Mouse (Mus musculus) brown adipose tissue, adult 24 weeks (tissue): ENCODE results near the gene P2rx4. TPM values are rescaled to one million over a fixed set of nuclear protein-coding genes. Genes with fewer than 3 reads are reported as not detected.

ENCODE experiments used
- H3K27ac ChIP-seq: fragments of 200-500 bp; replicated peaks from 2 replicates; pipeline ENCODE4 v1.5.1; 2012; ENCODE audit warnings: low read depth, mild to moderate bottlenecking, low read length
- H3K4me1 ChIP-seq: fragments of 200-500 bp; 2 replicates; pipeline ENCODE4 v1.6.1; 2012; ENCODE audit warnings: low read length, mixed read lengths; ENCODE audit not compliant: control insufficient read depth, insufficient read depth, insufficient read length
- H3K4me3 ChIP-seq: fragments of 200-500 bp; 2 replicates; pipeline ENCODE4 v1.5.1; 2012; ENCODE audit warnings: low read depth, mild to moderate bottlenecking, low read length, moderate library complexity; ENCODE audit not compliant: insufficient read depth
- polyA plus RNA-seq: library from polyadenylated mRNA; stranded (reverse); fragments of >200 nt; gene quantifications from 2 replicates; pipeline ENCODE4 v1.2.4, GENCODE M21; 2012; ENCODE audit not compliant: missing spikeins, insufficient read depth, insufficient read length

Gene P2rx4
- polyA plus RNA-seq, 1 experiment: 29.2 TPM

GRCm38 (mm10) chr5:122719168-122719567 is 11.8 kb downstream of the P2rx4 start:
- no peak overlapping the region for H3K4me3 ChIP-seq
- H3K27ac ChIP-seq: no peak overlapping the region
- H3K4me1 ChIP-seq: no peaks in the 10 kb centered on the region

- Histone ChIP-seq H3K27ac (no peak overlapping the region), H3K4me1 (no peaks in the 10 kb centered on the region), H3K4me3 (no peak overlapping the region)
These were observed 18.1 kb downstream of the P2rx4 start for GRCm38 (mm10) chr5:122725453-122725852.

GRCm38 (mm10) chr5:122726068-122726467 is 18.7 kb downstream of the P2rx4 start:
- H3K4me3 ChIP-seq: no peak overlapping the region
- H3K27ac ChIP-seq: no peak overlapping the region
- no peaks in the 10 kb centered on the region for H3K4me1 ChIP-seq

- Histone ChIP-seq H3K27ac (no peak overlapping the region), H3K4me1 (no peaks in the 10 kb centered on the region), H3K4me3 (no peak overlapping the region)
These were observed 19.3 kb downstream of the P2rx4 start for GRCm38 (mm10) chr5:122726595-122726994.

DNA sequence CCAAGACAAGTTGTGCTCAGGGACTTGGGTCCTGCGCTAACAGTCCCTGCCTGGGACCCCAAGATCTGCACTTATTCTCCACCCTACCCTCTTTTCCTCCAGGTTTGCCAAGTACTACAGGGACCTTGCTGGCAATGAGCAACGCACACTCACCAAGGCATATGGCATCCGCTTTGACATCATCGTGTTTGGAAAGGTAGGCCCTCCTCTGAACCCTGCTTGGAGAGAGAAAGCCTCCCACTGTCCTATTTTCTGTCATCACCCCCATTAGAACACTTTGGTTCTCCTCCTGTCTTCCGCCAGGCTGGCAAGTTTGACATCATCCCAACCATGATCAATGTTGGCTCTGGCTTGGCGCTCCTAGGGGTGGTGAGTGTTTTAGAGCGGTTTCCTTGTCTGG is 19.8 kb downstream of the P2rx4 start:
- Histone ChIP-seq H3K4me3 (no peak overlapping the region), H3K4me1 (peaks cover under 1% of the 10 kb centered on the region; the same call in 1 of the 2 replicates), H3K27ac (no peak overlapping the region)

- Histone ChIP-seq H3K4me3 (no peak overlapping the region), H3K4me1 (peaks cover 8% of the 10 kb centered on the region; the same call in 1 of the 2 replicates), H3K27ac (no peak overlapping the region)
These were observed 23.4 kb downstream of the P2rx4 start for GRCm38 (mm10) chr5:122730776-122731175.

DNA sequence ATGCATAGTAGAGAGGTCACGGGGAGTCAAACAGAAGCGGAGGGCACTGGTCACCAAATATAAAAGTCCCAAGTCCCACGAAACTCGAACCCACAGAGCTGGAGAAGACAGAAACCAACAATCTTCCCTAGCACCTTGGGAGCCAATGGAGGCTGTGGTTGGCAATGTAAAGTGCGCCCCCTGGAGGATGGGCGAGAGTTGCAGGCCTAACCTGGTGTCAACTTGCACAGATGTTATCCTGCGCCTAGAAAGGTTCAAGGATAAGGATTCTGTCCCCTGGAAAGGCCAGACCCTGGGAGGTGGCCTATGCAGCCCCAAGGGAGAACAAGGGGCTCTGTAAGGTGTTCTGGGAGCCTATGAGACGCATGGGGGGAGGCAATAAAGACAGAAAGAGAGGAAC is 24.0 kb downstream of the P2rx4 start:
- peaks cover 8% of the 10 kb centered on the region; the same call in 1 of the 2 replicates for H3K4me1 ChIP-seq
- H3K4me3 ChIP-seq: no peak overlapping the region
- no peak overlapping the region for H3K27ac ChIP-seq

DNA sequence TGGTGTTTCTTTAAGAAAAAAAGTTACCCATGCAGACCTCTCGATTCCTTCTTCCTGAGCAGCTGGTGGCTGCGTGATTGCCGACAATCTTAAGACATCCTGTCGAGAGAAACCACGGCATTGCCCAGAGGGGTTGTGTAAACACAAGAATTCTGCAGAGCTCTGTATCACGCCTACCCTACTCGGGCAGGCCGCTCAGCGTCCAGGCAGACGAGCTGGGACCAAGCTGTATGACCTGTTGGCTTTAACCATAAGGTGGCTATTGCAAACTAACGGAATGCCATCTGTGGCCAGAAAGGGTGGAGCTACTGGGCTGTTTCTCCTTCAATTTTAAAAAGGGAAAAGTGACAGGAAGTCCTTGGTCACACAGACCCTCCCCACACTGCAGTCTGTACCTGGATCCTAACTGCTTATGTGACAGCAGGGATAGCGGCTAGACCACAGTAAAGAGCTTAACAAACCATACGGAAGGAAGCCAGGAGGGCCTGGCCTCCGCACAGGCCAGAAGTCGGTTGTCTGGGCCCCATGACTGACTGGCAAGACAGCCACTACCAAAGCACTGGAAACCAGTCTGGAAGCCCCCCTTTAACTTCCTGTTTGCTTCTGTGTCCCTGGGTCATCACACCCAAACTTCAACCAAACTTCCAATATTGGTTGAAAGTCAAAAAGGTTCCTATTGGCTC is 24.8 kb downstream of the P2rx4 start:
- Histone ChIP-seq H3K4me1 (peaks cover 8% of the 10 kb centered on the region; the same call in 1 of the 2 replicates), H3K4me3 (peak overlapping the region; percentile 19), H3K27ac (peak overlapping the region; percentile 44)

DNA sequence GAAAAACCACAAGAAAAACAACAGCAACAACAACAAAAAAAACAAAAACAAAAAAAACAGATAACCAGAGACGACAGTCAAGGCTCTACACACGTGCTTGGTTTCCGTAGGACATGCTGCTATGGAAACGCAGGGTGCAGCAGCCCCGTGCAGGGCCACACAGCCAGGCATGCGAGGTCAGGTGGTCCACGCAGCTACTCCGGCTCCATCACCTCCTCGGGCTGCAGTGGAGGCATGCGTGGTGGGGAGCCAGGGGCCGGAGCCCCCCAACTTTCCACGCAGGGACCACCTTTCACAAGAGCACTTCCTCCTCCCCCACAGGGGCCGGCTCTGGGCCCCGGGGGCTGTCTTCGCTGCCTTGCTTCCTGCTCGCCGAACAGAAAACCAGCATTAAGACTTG is 26.5 kb downstream of the P2rx4 start:
- no peak overlapping the region for H3K4me3 ChIP-seq
- no peak overlapping the region for H3K27ac ChIP-seq
- H3K4me1 ChIP-seq: peaks cover 8% of the 10 kb centered on the region; the same call in 1 of the 2 replicates

GRCm38 (mm10) chr5:122735853-122736252 is 28.5 kb downstream of the P2rx4 start:
- no peak overlapping the region for H3K4me3 ChIP-seq

DNA sequence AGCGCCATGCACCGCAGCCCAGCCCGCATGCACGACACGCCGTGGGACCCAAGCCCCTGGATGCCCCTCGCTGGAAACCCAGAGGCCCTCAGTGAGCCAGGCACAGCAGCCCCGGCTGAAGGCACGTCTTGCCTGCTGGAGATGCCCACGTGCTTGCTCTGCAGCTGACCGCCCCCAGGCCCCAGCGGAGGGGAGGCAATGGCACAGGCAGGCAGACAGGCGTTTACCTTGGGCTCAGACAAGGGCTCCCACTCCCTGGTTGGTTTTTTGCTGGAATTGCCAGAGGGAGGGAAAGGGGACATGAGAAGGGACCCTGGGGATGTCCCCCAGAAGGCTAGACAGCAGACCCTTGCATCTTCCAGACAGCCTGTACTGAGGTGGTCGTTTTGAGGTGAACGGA is 29.4 kb downstream of the P2rx4 start:
- Histone ChIP-seq H3K4me3 (no peak overlapping the region), H3K27ac (no peak overlapping the region), H3K4me1 (peaks cover 8% of the 10 kb centered on the region; the same call in 1 of the 2 replicates)

More at GRCm38 (mm10) chr5:122735853-122736252, 28.5 kb downstream of the P2rx4 start:
- H3K27ac ChIP-seq: no peak overlapping the region
- peaks cover 8% of the 10 kb centered on the region; the same call in 1 of the 2 replicates for H3K4me1 ChIP-seq

DNA sequence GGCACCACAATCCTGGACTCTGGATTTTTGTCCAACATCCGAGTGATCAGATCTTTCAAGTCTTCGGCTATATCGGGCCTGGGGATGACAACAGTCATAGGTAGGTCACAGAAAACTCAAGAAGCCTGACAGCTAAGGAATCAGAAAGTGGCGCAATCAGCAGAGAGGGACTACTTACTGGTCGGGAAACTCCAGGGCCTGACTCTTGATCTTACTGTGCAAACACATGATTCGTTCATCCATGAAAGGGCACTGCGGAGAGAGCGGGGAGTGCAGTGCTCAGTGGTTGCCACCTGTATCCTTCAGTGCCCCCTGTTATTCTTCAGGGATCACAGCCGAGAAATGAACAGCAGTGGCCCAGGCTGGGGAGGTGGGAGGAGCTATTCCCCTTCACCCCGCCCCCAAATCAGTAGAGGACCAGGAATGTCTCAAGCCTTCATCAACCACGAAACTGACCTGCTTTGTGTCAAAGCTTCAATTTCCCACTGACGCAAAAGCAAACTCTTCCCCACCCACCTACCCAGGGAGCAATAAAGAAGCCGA is 36.6 kb downstream of the P2rx4 start:
- H3K4me1 ChIP-seq: no peaks in the 10 kb centered on the region
- no peak overlapping the region for H3K4me3 ChIP-seq
- H3K27ac ChIP-seq: no peak overlapping the region

- no peaks in the 10 kb centered on the region for H3K4me1 ChIP-seq
- no peak overlapping the region for H3K27ac ChIP-seq
- no peak overlapping the region for H3K4me3 ChIP-seq
These were observed 40.6 kb downstream of the P2rx4 start for GRCm38 (mm10) chr5:122747950-122748349.

- no peak overlapping the region for H3K27ac ChIP-seq
- H3K4me1 ChIP-seq: no peaks in the 10 kb centered on the region
- H3K4me3 ChIP-seq: no peak overlapping the region
These were observed 47.1 kb downstream of the P2rx4 start for GRCm38 (mm10) chr5:122754477-122754876.

GRCm38 (mm10) chr5:122755620-122756019 is 48.3 kb downstream of the P2rx4 start:
- H3K4me1 ChIP-seq: peaks cover 3% of the 10 kb centered on the region; the same call in 1 of the 2 replicates
- H3K27ac ChIP-seq: no peak overlapping the region
- no peak overlapping the region for H3K4me3 ChIP-seq

DNA sequence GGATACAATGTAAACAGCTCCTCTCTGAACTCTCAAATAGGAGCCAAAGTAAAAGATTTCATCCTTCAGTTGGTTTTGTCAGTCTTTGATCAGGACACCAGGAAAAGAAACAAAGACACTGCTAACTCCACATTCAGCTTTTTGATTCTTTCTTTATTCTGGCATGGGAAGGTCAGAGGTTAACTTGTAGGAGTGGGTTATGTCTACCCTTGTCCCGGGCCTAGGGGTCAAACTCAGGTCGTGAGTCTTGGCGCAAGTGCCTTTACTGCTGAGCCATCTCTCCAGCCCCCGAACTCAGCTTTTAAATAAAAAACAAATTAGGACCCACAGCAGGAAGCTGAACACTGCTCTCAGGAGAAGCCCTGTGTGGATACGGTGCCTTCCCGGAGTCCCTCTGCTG is 48.8 kb downstream of the P2rx4 start:
- Histone ChIP-seq H3K4me1 (peaks cover 3% of the 10 kb centered on the region; the same call in 1 of the 2 replicates), H3K4me3 (no peak overlapping the region), H3K27ac (no peak overlapping the region)
